Mouse (Mus musculus): ENCODE results near the gene Rora.

DNA sequence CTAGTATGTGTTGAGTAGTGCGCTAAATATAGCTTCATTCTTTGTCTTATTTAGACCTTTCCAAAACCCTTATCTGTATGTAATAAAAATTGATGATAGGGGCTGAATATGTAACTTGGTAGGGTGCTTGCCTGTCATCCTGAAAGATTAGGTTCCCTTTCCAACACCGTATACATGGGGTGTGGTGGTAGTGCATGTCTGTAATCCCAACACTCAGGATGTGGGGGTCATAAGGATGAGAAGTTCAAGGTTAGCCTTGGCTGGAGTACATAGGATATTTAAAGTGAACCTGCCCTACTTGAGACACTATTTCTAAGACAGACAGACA, 743.8 kb downstream of the Rora start:
- TF ChIP-seq MAX (IDR thresholded peaks at IDR 0.05) (no peak), MYOG (IDR thresholded peaks at IDR 0.05; ENCODE audit: control insufficient read depth, extremely low read depth, insufficient read length) (no peak), CTCF (IDR thresholded peaks at IDR 0.05; ENCODE audit: control insufficient read depth, insufficient read depth, insufficient read length) (no peak), CEBPB (IDR thresholded peaks at IDR 0.05; ENCODE audit: low read depth) (no peak), MYOD1 (IDR thresholded peaks at IDR 0.05; ENCODE audit: control insufficient read depth, insufficient read length, low read depth) (no peak), USF1 (IDR thresholded peaks at IDR 0.05; ENCODE audit: low read depth) (no peak)
